Mouse (Mus musculus) C2C12 (cell line): ENCODE data around the gene Gtdc1.

ENCODE experiments used
- CTCF ChIP-seq: IDR thresholded peaks from one replicate; pipeline ENCODE4 v1.5.1; 2011; ENCODE audit not compliant: control insufficient read depth, insufficient read depth, insufficient read length
- MYOD1 ChIP-seq: IDR thresholded peaks from one replicate; pipeline ENCODE4 v1.6.1; 2011; ENCODE audit warnings: low read depth; ENCODE audit not compliant: control insufficient read depth, insufficient read length
- USF1 ChIP-seq: IDR thresholded peaks from one replicate; pipeline ENCODE4 v1.6.1; 2011; ENCODE audit warnings: low read depth, mild to moderate bottlenecking, control low read depth, moderate library complexity

DNA sequence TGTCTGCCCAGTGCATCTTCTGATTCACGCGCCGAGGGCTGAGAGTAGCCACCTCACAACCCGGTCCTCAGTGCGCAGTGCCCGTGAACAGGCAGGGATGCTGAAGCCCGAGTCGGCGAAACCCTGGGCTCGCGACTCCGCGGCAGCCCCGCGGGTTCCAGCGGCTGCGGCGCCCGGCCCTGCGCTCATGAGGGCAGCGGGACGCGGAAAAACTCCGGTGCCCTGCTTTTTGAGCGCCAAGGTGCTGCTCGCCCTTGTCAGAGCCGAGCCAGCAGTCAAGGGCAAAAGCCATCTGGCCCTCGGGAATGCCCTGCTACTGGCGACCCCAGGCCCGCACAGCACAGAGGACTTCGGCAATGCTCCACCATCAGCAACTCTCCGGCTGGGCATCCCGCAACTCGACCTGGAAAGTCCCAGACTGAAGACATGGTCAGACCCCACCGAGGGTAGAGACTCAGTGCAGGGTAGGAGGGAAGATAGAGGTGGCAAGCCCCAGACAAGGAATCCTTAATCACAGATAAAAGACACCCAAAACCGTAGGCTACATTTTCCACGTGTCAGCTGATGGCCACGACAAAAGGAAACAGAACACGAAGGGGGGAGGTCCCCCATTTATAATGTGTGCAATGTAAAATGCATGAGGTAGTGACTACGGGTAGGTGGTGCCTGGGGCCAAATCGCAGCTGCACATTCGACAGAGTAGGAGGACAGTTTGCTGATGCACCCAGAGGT lies 370.4 kb downstream of the Gtdc1 start:
- TF ChIP-seq MYOD1 (no peak), CTCF (no peak), USF1 (no peak)
